Mouse (Mus musculus) liver, embryonic 14.5 days (tissue): ENCODE measurements around the gene Fnbp1.

Experiments
- CTCF ChIP-seq: IDR thresholded peaks from 2 replicates; pipeline ENCODE4 v1.5.1; 2016; ENCODE audit warnings: antibody characterized with exemption, low read depth, control low read depth
- EP300 ChIP-seq: IDR thresholded peaks from 2 replicates; pipeline ENCODE4 v1.6.1; 2016; ENCODE audit warnings: antibody characterized with exemption, low read depth

DNA sequence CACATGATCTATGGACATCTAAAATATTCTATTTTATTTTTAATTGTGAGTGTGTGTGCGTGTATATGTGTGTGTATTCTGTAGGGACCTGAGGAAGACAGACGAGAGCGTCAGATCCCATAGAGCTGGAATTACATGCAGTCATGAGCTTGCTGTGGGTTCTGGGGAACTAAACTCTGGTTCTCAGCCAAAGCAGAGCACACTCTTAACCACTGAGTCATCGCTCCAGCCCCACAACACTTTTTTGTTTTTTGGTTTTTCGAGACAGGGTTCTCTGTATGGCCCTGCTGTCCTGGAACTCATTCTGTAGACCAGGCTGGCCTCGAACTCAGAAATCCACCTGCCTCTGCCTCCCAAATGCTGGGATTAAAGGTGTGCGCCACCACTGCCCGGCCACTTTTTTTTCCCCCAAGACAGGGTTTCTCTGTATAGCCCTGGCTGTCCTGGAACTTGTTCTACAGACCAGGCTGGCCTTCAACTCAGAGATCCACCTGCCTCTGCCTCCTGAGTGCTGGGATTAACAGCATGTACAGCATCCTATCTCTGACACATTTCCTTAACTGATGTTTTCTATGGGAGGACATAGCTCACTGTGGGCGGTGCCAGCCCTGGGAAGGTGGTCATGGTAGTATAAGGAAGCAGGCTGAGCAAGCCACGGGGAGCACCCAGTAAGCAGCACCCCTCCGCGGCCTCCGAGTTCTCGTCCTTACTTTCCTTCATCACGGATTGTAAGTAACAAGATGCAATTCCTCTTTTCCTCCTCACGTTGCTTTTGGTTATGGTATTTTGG lies 65.3 kb downstream of the Fnbp1 start:
- TF ChIP-seq CTCF (no peak), EP300 (no peak)
